Mouse (Mus musculus): Measurements from ENCODE around the gene Iqschfp. TPM values are rescaled to one million over a fixed set of nuclear protein-coding genes. Genes with fewer than 3 reads are reported as not detected.
A peak's percentile ranks its signal among the peaks of the same experiment; 100 is the strongest.

The Iqschfp gene
- polyA plus RNA-seq, 1 experiment from 2014 or later, result not detected

DNA sequence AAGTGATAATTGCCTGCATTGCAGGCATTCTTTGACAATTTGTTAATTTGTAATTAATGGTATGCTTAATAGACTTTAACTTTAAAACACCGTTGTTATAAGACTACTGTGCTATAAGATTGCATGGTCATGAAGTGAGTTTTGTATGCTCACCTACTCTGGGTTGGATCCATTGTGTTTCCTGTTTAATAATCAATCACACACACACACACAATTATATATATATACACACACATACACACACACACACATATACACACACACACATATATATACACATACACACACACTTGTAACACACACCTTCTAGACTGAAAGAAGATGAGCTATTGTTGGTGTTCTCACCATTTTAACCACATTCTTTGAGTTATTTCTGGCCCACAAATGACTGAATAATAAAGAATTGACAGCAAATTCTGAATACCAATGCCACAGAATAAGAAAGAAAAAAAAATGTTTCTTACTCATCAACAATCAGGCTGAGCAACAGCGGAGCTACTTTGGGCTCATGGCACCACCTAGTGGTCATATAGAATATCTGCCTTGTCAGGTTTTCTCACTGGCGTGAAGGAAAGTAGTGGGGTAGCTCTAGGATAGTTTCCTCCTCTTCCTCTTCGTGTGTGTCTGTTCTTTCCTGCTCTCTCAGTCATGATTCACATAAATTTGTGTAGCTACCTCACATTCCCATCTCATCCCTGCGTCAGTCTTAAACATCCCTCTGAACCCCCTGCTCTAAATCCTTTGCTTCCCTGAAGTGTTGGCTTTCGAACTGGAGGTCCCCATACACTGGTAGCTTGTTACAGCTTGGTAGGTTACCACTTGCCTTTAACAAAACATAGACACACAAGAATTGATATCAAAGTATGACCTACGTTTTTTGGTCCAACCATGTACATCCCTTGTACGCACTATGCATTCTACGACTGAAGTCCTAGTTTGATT, 153.7 kb downstream of the Iqschfp start:
- DNase-seq (ENCODE audit: low spot score) (no peak), ATAC-seq (replicated peaks; ENCODE audit: low FRiP score) (no peak)
- H3K9ac ChIP-seq (ENCODE audit: low read depth, low read length), result no peak overlapping the region
- H3K9me3 ChIP-seq (ENCODE audit: control insufficient read depth, low read length), result no peaks in the 10 kb centered on the region
- no peak overlapping the region for H3K27ac ChIP-seq (ENCODE audit: low read depth, low read length)
- no peaks in the 10 kb centered on the region for H3K4me1 ChIP-seq (replicated peaks; ENCODE audit: control insufficient read depth, insufficient read depth, low read length)
- H3K36me3 ChIP-seq (ENCODE audit: control insufficient read depth, insufficient read depth, low read length), result no peaks in the 10 kb centered on the region
- H3K27me3 ChIP-seq (replicated peaks; ENCODE audit: control insufficient read depth, insufficient read depth, low read length), result no peaks in the 10 kb centered on the region
- no peak overlapping the region for H3K4me2 ChIP-seq
- WGBS, result 46% methylated on average over 9 of the region's 9 CpGs
- H3K4me3 ChIP-seq (ENCODE audit: low read depth, low read length), result no peak overlapping the region

GRCm38 (mm10) chr3:68053538-68053937, 161.5 kb downstream of the Iqschfp start:
- H3K27ac ChIP-seq (ENCODE audit: low read depth, low read length), result no peak overlapping the region
- H3K4me1 ChIP-seq (replicated peaks; ENCODE audit: control insufficient read depth, insufficient read depth, low read length), result no peaks in the 10 kb centered on the region; the same call in 1 of the 2 replicates
- no peak overlapping the region for H3K4me3 ChIP-seq (ENCODE audit: low read depth, low read length)
- WGBS, result 45% methylated on average over 2 of the region's 2 CpGs
- no peaks in the 10 kb centered on the region for H3K36me3 ChIP-seq (ENCODE audit: control insufficient read depth, insufficient read depth, low read length)
- H3K27me3 ChIP-seq (replicated peaks; ENCODE audit: control insufficient read depth, insufficient read depth, low read length), result no peaks in the 10 kb centered on the region; the same call in 1 of the 2 replicates
- ATAC-seq (replicated peaks; ENCODE audit: low FRiP score) (no peak), DNase-seq (ENCODE audit: low spot score) (no peak)
- no peak overlapping the region for H3K4me2 ChIP-seq
- no peaks in the 10 kb centered on the region for H3K9me3 ChIP-seq (ENCODE audit: control insufficient read depth, low read length)
- H3K9ac ChIP-seq (ENCODE audit: low read depth, low read length), result no peak overlapping the region

GRCm38 (mm10) chr3:68055071-68055470, 163.0 kb downstream of the Iqschfp start:
- Histone ChIP-seq H3K9ac (ENCODE audit: low read depth, low read length) (no peak overlapping the region), H3K4me3 (ENCODE audit: low read depth, low read length) (no peak overlapping the region), H3K36me3 (ENCODE audit: control insufficient read depth, insufficient read depth, low read length) (no peaks in the 10 kb centered on the region), H3K27ac (ENCODE audit: low read depth, low read length) (no peak overlapping the region), H3K9me3 (ENCODE audit: control insufficient read depth, low read length) (no peaks in the 10 kb centered on the region), H3K27me3 (replicated peaks; ENCODE audit: control insufficient read depth, insufficient read depth, low read length) (no peaks in the 10 kb centered on the region; the same call in 1 of the 2 replicates), H3K4me2 (no peak overlapping the region), H3K4me1 (replicated peaks; ENCODE audit: control insufficient read depth, insufficient read depth, low read length) (no peaks in the 10 kb centered on the region; the same call in 1 of the 2 replicates)
- DNase-seq (ENCODE audit: low spot score) (no peak), ATAC-seq (replicated peaks; ENCODE audit: low FRiP score) (no peak)
- 50% methylated on average over 13 of the region's 13 CpGs for WGBS

DNA sequence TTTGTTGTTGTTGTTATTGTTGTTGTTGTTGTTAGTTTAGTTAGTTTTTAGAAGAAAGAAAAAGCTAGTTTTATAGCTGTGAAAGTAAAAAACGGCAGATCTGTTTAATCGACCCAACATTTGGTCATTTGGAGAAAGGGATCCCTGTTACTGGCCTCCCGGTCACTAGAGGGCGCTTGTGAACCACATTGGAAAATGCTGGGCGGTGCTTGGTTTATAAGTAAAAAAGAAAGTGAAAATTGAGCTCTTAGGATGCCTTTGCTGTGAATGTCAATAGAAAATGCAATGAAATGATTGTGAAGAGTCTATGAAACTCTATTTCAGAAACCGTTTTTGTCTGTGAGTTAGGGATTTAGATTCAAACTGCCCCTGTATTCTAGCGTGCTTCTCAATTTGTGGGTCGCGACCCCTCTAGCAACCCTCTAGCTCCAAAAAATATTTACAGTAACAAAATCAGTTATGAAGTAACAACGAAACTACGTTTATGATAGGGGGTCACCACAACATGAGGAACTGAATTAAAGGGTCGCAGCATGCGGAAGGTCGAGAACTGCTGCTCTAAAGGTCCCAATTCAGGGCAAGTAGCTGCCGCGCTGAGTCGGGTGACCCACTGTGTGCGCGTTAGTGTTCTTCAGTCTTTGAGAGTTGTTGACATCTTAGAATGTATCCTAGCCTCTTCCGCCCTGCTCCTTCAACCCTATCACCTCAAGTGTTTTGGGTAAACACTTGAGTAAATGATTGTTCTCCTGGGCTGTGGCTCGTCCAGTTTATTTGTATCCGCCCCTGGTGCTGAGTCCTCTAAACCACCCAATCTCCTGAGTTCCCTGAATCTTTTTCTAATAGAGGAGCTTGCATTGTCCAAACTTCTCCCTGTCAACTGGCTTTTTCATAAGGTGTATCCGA, 164.6 kb downstream of the Iqschfp start:
- no peak for ATAC-seq (replicated peaks; ENCODE audit: low FRiP score)
- H3K27me3 ChIP-seq (replicated peaks; ENCODE audit: control insufficient read depth, insufficient read depth, low read length), result no peaks in the 10 kb centered on the region; the same call in 1 of the 2 replicates
- H3K36me3 ChIP-seq (ENCODE audit: control insufficient read depth, insufficient read depth, low read length), result no peaks in the 10 kb centered on the region
- DNase-seq (ENCODE audit: low spot score), result peak; percentile 56
- H3K4me1 ChIP-seq (replicated peaks; ENCODE audit: control insufficient read depth, insufficient read depth, low read length), result no peaks in the 10 kb centered on the region; the same call in 1 of the 2 replicates
- H3K4me2 ChIP-seq, result peak overlapping the region; percentile 51
- H3K4me3 ChIP-seq (ENCODE audit: low read depth, low read length), result peak overlapping the region; percentile 31
- H3K9ac ChIP-seq (ENCODE audit: low read depth, low read length), result no peak overlapping the region
- H3K9me3 ChIP-seq (ENCODE audit: control insufficient read depth, low read length), result no peaks in the 10 kb centered on the region
- H3K27ac ChIP-seq (ENCODE audit: low read depth, low read length), result no peak overlapping the region
- WGBS, result 51% methylated on average over 23 of the region's 23 CpGs

DNA sequence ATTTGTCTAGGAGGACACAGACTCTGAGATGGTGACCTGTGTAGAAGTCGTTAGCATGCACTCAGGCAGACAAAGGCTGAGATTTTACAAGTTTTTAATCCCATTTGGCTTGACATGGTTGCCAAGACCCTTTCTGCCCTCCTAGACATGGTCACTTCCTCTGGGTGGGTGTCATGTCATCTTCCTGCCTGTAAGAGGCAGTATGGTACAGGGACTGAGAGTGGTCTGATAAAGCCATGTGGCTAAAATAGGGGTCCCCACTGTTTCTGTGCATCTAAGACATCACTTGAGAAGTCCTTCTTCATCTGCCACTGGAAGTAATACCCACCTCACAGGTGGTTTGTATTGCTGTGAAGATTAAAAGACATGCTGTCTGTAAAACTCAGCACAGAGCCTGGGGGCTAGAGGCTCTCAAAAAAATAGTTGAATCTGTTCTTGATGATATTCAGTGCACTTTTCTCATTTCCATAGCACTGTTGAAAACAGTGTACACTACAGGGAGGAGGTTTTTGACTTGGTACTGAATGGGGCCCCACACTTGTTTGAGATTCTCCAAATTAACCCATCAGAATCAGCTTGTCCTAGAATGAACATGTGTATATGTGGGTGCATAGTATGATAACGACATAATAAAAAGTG, 167.2 kb downstream of the Iqschfp start:
- H3K9me3 ChIP-seq (ENCODE audit: control insufficient read depth, low read length), result no peaks in the 10 kb centered on the region
- H3K9ac ChIP-seq (ENCODE audit: low read depth, low read length), result no peak overlapping the region
- H3K4me3 ChIP-seq (ENCODE audit: low read depth, low read length), result no peak overlapping the region
- H3K4me2 ChIP-seq, result no peak overlapping the region
- ATAC-seq (replicated peaks; ENCODE audit: low FRiP score), result no peak
- no peak for DNase-seq (ENCODE audit: low spot score)
- H3K27ac ChIP-seq (ENCODE audit: low read depth, low read length), result no peak overlapping the region
- H3K4me1 ChIP-seq (replicated peaks; ENCODE audit: control insufficient read depth, insufficient read depth, low read length), result no peaks in the 10 kb centered on the region; the same call in 1 of the 2 replicates
- no peaks in the 10 kb centered on the region; the same call in 1 of the 2 replicates for H3K27me3 ChIP-seq (replicated peaks; ENCODE audit: control insufficient read depth, insufficient read depth, low read length)
- 44% methylated on average over 2 of the region's 2 CpGs for WGBS
- H3K36me3 ChIP-seq (ENCODE audit: control insufficient read depth, insufficient read depth, low read length), result no peaks in the 10 kb centered on the region

DNA sequence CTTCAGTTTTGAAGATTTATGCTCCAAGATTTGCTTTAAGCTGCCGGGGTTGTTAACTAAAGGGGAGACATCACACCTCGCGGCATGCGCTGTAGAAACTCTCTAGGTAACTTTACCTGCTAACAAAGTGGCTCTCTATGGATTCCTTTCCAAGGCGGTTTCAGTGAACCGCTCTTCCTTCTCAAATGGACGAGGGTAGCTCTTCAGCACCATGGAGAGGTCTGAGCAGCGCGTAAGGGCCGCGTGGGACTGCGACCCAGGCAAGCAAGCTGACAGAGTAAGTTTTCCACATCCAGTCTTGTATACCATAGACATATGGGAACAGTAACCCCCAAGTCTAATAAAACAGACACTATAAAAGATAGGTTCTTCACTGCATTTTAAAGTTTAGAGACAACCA, 172.7 kb downstream of the Iqschfp start, which contains the start of gene Schip1:
Gene Schip1, plus strand, starts transcription at position 72 of the 400 bp plus-strand sequence.
- Histone ChIP-seq H3K27me3 (replicated peaks; ENCODE audit: control insufficient read depth, insufficient read depth, low read length) (no peaks in the 10 kb centered on the region), H3K4me3 (ENCODE audit: low read depth, low read length) (no peak within 1 kb of the TSS), H3K9me3 (ENCODE audit: control insufficient read depth, low read length) (no peaks in the 10 kb centered on the region), H3K36me3 (ENCODE audit: control insufficient read depth, insufficient read depth, low read length) (no peaks in the 10 kb centered on the region), H3K4me1 (replicated peaks; ENCODE audit: control insufficient read depth, insufficient read depth, low read length) (no peaks in the 10 kb centered on the region), H3K9ac (ENCODE audit: low read depth, low read length) (no peak within 1 kb of the TSS), H3K27ac (ENCODE audit: low read depth, low read length) (no peak within 1 kb of the TSS), H3K4me2 (no peak within 1 kb of the TSS)
- ATAC-seq (replicated peaks; ENCODE audit: low FRiP score), result no peak
- WGBS, result 42% methylated on average over 12 of the region's 12 CpGs
- no peak for DNase-seq (ENCODE audit: low spot score)

DNA sequence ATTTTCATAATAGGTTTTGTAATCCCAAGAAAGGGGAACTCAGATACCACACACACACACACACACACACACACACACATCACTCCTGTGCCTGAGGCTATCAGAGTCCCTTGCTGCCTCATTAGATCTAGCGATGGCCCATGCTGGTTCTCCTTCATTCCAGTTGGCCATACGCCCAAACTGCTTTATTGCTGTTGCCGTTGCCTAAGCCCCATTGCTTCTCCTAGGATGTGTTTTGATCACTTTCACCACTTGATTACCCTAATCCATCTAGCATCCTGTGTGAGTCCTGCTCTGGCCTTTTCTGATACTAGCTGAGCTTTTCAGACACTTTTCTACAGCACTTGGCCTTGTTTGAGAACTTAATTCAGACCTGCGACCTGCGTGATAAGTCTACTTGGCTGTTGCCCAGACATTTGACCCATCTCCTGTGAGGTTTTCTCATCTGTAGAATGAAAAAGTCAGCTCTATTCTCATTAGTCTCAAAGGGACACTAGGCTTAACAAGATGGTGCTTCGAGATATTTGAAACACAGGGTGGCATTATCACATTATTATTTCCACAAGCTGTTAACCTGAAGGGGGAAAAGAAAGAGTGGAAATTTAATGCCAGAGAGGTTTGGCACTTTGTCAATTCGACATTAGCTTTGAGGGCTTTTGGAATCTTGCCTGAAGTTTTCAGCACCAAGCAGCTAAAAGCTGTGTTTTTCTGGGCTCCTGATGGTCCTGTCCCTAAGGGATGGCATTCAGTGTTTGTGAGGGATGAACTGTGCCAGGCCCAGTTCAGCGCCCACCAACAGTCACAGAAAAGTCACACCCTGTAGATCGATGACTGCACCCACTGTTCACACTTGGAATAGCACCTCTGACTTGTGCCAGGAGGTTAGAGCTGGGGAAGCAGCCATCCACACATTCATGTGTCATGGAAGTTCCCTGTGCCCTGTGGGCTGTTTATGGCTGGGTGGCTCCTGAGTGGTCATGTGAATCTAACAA, 179.7 kb downstream of the Iqschfp start:
- no peak for ATAC-seq (replicated peaks; ENCODE audit: low FRiP score)
- H3K9me3 ChIP-seq (ENCODE audit: control insufficient read depth, low read length), result no peaks in the 10 kb centered on the region
- no peaks in the 10 kb centered on the region for H3K4me1 ChIP-seq (replicated peaks; ENCODE audit: control insufficient read depth, insufficient read depth, low read length)
- no peaks in the 10 kb centered on the region for H3K27me3 ChIP-seq (replicated peaks; ENCODE audit: control insufficient read depth, insufficient read depth, low read length)
- DNase-seq (ENCODE audit: low spot score), result no peak
- H3K9ac ChIP-seq (ENCODE audit: low read depth, low read length), result no peak overlapping the region
- H3K36me3 ChIP-seq (ENCODE audit: control insufficient read depth, insufficient read depth, low read length), result no peaks in the 10 kb centered on the region
- no peak overlapping the region for H3K4me3 ChIP-seq (ENCODE audit: low read depth, low read length)
- WGBS, result 79% methylated on average over 9 of the region's 9 CpGs
- H3K27ac ChIP-seq (ENCODE audit: low read depth, low read length), result no peak overlapping the region
- no peak overlapping the region for H3K4me2 ChIP-seq
